Mouse (Mus musculus): ENCODE measurements around the gene Homer2. TPM values are rescaled to one million over a fixed set of nuclear protein-coding genes. Genes with fewer than 3 reads are reported as not detected.
A peak's percentile ranks its signal among the peaks of the same experiment; 100 is the strongest.

The Homer2 gene
- total RNA-seq, 4 experiments from 2014 or later = 77.8 to 89.4 (median 88.7) TPM

- no peak for DNase-seq (ENCODE audit: low spot score in 2 of 2)
Observed at GRCm38 (mm10) chr7:81592686-81593085, 114.6 kb downstream of the Homer2 start.

GRCm38 (mm10) chr7:81587238-81587637 is 120.1 kb downstream of the Homer2 start:
- DNase-seq (ENCODE audit: low spot score in 2 of 2) = no peak

GRCm38 (mm10) chr7:81585326-81585725 is 122.0 kb downstream of the Homer2 start:
- no peak for DNase-seq (ENCODE audit: low spot score in 2 of 2)

- no peak for DNase-seq (ENCODE audit: low spot score in 2 of 2)
Observed at GRCm38 (mm10) chr7:81583512-81583911, 123.8 kb downstream of the Homer2 start.

GRCm38 (mm10) chr7:81579312-81579711 is 128.0 kb downstream of the Homer2 start:
- no peak for DNase-seq (ENCODE audit: low spot score in 2 of 2)

GRCm38 (mm10) chr7:81578413-81578812 is 128.9 kb downstream of the Homer2 start:
- no peak for DNase-seq (ENCODE audit: low spot score in 2 of 2)

GRCm38 (mm10) chr7:81577872-81578271 is 129.5 kb downstream of the Homer2 start:
- no peak for DNase-seq (ENCODE audit: low spot score in 2 of 2)

- DNase-seq (ENCODE audit: low spot score in 2 of 2) = no peak
Observed at GRCm38 (mm10) chr7:81575606-81576005, 131.7 kb downstream of the Homer2 start.

- DNase-seq (ENCODE audit: low spot score in 2 of 2) = no peak
Observed at GRCm38 (mm10) chr7:81573821-81574220, 133.5 kb downstream of the Homer2 start.

GRCm38 (mm10) chr7:81573397-81573796 is 133.9 kb downstream of the Homer2 start:
- DNase-seq (ENCODE audit: low spot score in 2 of 2) = no peak

- DNase-seq (ENCODE audit: low spot score in 2 of 2) = no peak
Observed at GRCm38 (mm10) chr7:81572610-81573268, 134.6 kb downstream of the Homer2 start.

GRCm38 (mm10) chr7:81571941-81572441 is 135.3 kb downstream of the Homer2 start:
- DNase-seq (ENCODE audit: low spot score in 2 of 2) = no peak

GRCm38 (mm10) chr7:81571108-81571940 is 136.0 kb downstream of the Homer2 start, which contains the start of gene Whamm:
Whamm (plus strand) TSS chr7:81571266.
- peak; percentile 92 to 93 for DNase-seq (ENCODE audit: low spot score in 2 of 2)

- no peak for DNase-seq (ENCODE audit: low spot score in 2 of 2)
Observed at GRCm38 (mm10) chr7:81570752-81571107, 136.6 kb downstream of the Homer2 start.

GRCm38 (mm10) chr7:81570271-81570670 is 137.1 kb downstream of the Homer2 start:
- no peak for DNase-seq (ENCODE audit: low spot score in 2 of 2)

GRCm38 (mm10) chr7:81569851-81570250 is 137.5 kb downstream of the Homer2 start:
- no peak for DNase-seq (ENCODE audit: low spot score in 2 of 2)

- no peak for DNase-seq (ENCODE audit: low spot score in 2 of 2)
Observed at GRCm38 (mm10) chr7:81567396-81567795, 139.9 kb downstream of the Homer2 start.

GRCm38 (mm10) chr7:81566892-81567291 is 140.4 kb downstream of the Homer2 start, which contains the start of gene Fsd2:
Fsd2 (minus strand) TSS chr7:81566944.
- DNase-seq (ENCODE audit: low spot score in 2 of 2) = no peak

- no peak for DNase-seq (ENCODE audit: low spot score in 2 of 2)
Observed at GRCm38 (mm10) chr7:81566332-81566731, 141.0 kb downstream of the Homer2 start.

- DNase-seq (ENCODE audit: low spot score in 2 of 2) = peak; percentile 48 to 68
Observed at GRCm38 (mm10) chr7:81565381-81566055, 141.8 kb downstream of the Homer2 start.

- no peak for DNase-seq (ENCODE audit: low spot score in 2 of 2)
Observed at GRCm38 (mm10) chr7:81564766-81565165, 142.6 kb downstream of the Homer2 start.

GRCm38 (mm10) chr7:81563506-81564015 is 143.8 kb downstream of the Homer2 start:
- DNase-seq (ENCODE audit: low spot score in 2 of 2) = no peak

All from layer of hippocampus, adult 8-10 months (tissue).